Mouse (Mus musculus) CH12.LX (cell line): Measurements from ENCODE around the gene Emd. TPM values are rescaled to one million over a fixed set of nuclear protein-coding genes. Genes with fewer than 3 reads are reported as not detected.

Source experiments
- DNase-seq: peaks from one replicate; pipeline ENCODE4 v3.0.0-alpha.2; 2013; ENCODE audit errors: extremely low read depth
- H3K27ac ChIP-seq: 2 replicates; pipeline ENCODE4 v1.5.1; 2012; ENCODE audit warnings: low read depth, mild to moderate bottlenecking, control low read depth, moderate library complexity; ENCODE audit not compliant: insufficient read depth
- H3K27me3 ChIP-seq: replicated peaks from 2 replicates; pipeline ENCODE3; 2012; ENCODE audit warnings: inconsistent platforms
- H3K36me3 ChIP-seq, 2 experiments: replicated peaks in 1 of 2; 2 replicates each; pipeline versions ENCODE3 to v1.6.1; 2012; ENCODE audit warnings: inconsistent platforms in 1 of 2, low read length in 1 of 2, mild to moderate bottlenecking in 1 of 2, mixed read lengths in 1 of 2, moderate library complexity in 1 of 2; ENCODE audit not compliant: control insufficient read depth in 1 of 2, insufficient read depth in 1 of 2
- H3K4me1 ChIP-seq, 2 experiments: 2 replicates each; pipeline ENCODE4 v1.6.1; 2012; ENCODE audit warnings: inconsistent platforms in 1 of 2, moderate library complexity in 1 of 2; ENCODE audit not compliant: insufficient read depth in 2 of 2, control insufficient read depth in 1 of 2
- H3K4me2 ChIP-seq: 2 replicates; pipeline ENCODE4 v1.6.1; 2012; ENCODE audit warnings: low read depth, mild to moderate bottlenecking, control low read depth; ENCODE audit not compliant: poor library complexity, insufficient read depth, severe bottlenecking
- H3K4me3 ChIP-seq, 3 experiments: fragments of 150-350 bp in 1 of 3; sonication (generic) in 1 of 3; replicated peaks in 1 of 3; 2 replicates each; pipeline versions ENCODE3 to v1.5.1; 2011 to 2012; ENCODE audit warnings: low read depth in 2 of 3, low read length in 2 of 3, mild to moderate bottlenecking in 2 of 3, moderate library complexity in 2 of 3, control low read depth in 1 of 3, improper control_type of control experiment in 1 of 3, inconsistent platforms in 1 of 3, mixed read lengths in 1 of 3; ENCODE audit not compliant: poor library complexity in 1 of 3
- H3K79me2 ChIP-seq: replicated peaks from 2 replicates; pipeline ENCODE4 v1.6.1; 2012; ENCODE audit warnings: mild to moderate bottlenecking, moderate library complexity; ENCODE audit not compliant: control insufficient read depth, poor library complexity, insufficient read depth, severe bottlenecking; ENCODE audit errors: extremely low read depth
- H3K9ac ChIP-seq: 2 replicates; pipeline ENCODE4 v1.6.1; 2012; ENCODE audit warnings: low read depth, mild to moderate bottlenecking, control low read depth, moderate library complexity; ENCODE audit not compliant: insufficient read depth
- H3K9me3 ChIP-seq: replicated peaks from 2 replicates; pipeline ENCODE3; 2012; ENCODE audit warnings: low read length, inconsistent platforms, mixed read lengths
- BHLHE40 ChIP-seq: IDR thresholded peaks from 2 replicates; pipeline ENCODE4 v1.6.1; 2011; ENCODE audit warnings: mild to moderate bottlenecking, low read depth, low read length, improper control_type of control experiment
- CHD1 ChIP-seq: IDR thresholded peaks from 2 replicates; pipeline ENCODE4 v1.6.1; 2012; ENCODE audit warnings: low read depth, low read length, improper control_type of control experiment, inconsistent platforms
- CHD2 ChIP-seq: IDR thresholded peaks from 2 replicates; pipeline ENCODE4 v1.6.1; 2011; ENCODE audit warnings: low read length, improper control_type of control experiment
- CTCF ChIP-seq, 2 experiments: IDR thresholded peaks in 1 of 2; conservative IDR thresholded peaks in 1 of 2; 2 replicates each; pipeline ENCODE4 v1.5.1; 2011 to 2012; ENCODE audit warnings: low read depth in 2 of 2, low read length in 2 of 2, improper control_type of control experiment in 1 of 2, inconsistent platforms in 1 of 2, mild to moderate bottlenecking in 1 of 2, moderate library complexity in 1 of 2
- EP300 ChIP-seq: IDR thresholded peaks from 2 replicates; pipeline ENCODE4 v1.6.1; 2011; ENCODE audit warnings: low read length, improper control_type of control experiment
- ETS1 ChIP-seq: conservative IDR thresholded peaks from 2 replicates; pipeline ENCODE4 v1.6.1; 2012; ENCODE audit warnings: low read depth, mild to moderate bottlenecking, inconsistent platforms, low read length, improper control_type of control experiment, moderate library complexity
- GABPA ChIP-seq: IDR thresholded peaks from 2 replicates; pipeline ENCODE4 v1.6.1; 2012; ENCODE audit warnings: low read depth, low read length, improper control_type of control experiment, inconsistent platforms; ENCODE audit not compliant: insufficient replicate concordance
- HCFC1 ChIP-seq: IDR thresholded peaks from 2 replicates; pipeline ENCODE4 v1.6.1; 2012; ENCODE audit warnings: low read depth, mild to moderate bottlenecking, inconsistent platforms, low read length, improper control_type of control experiment
- JUN ChIP-seq: IDR thresholded peaks from 2 replicates; pipeline ENCODE4 v1.6.1; 2011; ENCODE audit warnings: low read depth, mild to moderate bottlenecking, low read length, improper control_type of control experiment, moderate library complexity; ENCODE audit not compliant: insufficient read depth
- JUND ChIP-seq: conservative IDR thresholded peaks from 2 replicates; pipeline ENCODE4 v1.6.1; 2011; ENCODE audit warnings: low read depth, low read length, improper control_type of control experiment
- KAT2A ChIP-seq: IDR thresholded peaks from 2 replicates; pipeline ENCODE4 v1.6.1; 2012; ENCODE audit warnings: low read length, improper control_type of control experiment, inconsistent platforms; ENCODE audit not compliant: insufficient replicate concordance
- MAFK ChIP-seq: IDR thresholded peaks from 2 replicates; pipeline ENCODE4 v1.6.1; 2011; ENCODE audit warnings: low read length, improper control_type of control experiment; ENCODE audit not compliant: insufficient replicate concordance
- MAX ChIP-seq: IDR thresholded peaks from 2 replicates; pipeline ENCODE4 v1.6.1; 2011; ENCODE audit warnings: low read length, improper control_type of control experiment
- MAZ ChIP-seq: IDR thresholded peaks from 2 replicates; pipeline ENCODE4 v1.6.1; 2012; ENCODE audit warnings: low read depth, mild to moderate bottlenecking, inconsistent platforms, low read length, improper control_type of control experiment, moderate library complexity
- MEF2A ChIP-seq: IDR thresholded peaks from 2 replicates; pipeline ENCODE4 v1.6.1; 2014; ENCODE audit warnings: low read depth, mild to moderate bottlenecking, inconsistent platforms, low read length, improper control_type of control experiment, borderline replicate concordance
- NELFE ChIP-seq: IDR thresholded peaks from 2 replicates; pipeline ENCODE4 v1.6.1; 2011; ENCODE audit warnings: low read depth, low read length, improper control_type of control experiment
- NRF1 ChIP-seq: IDR thresholded peaks from 2 replicates; pipeline ENCODE4 v1.6.1; 2014; ENCODE audit warnings: low read depth, mild to moderate bottlenecking, inconsistent platforms, low read length, improper control_type of control experiment, moderate library complexity
- PAX5 ChIP-seq: IDR thresholded peaks from 2 replicates; pipeline ENCODE4 v1.6.1; 2012; ENCODE audit warnings: low read length, inconsistent platforms, mixed read lengths
- POLR2A ChIP-seq: IDR thresholded peaks from 2 replicates; pipeline ENCODE4 v1.6.1; 2011; ENCODE audit warnings: low read depth, mild to moderate bottlenecking, improper control_type of control experiment, low read length
- POLR2AphosphoS2 ChIP-seq: IDR thresholded peaks from 2 replicates; pipeline ENCODE4 v1.6.1; 2011; ENCODE audit warnings: low read depth, low read length, improper control_type of control experiment
- RAD21 ChIP-seq: IDR thresholded peaks from 2 replicates; pipeline ENCODE4 v1.6.1; 2011; ENCODE audit warnings: low read depth, mild to moderate bottlenecking, low read length, improper control_type of control experiment, moderate library complexity
- RCOR1 ChIP-seq: conservative IDR thresholded peaks from 2 replicates; pipeline ENCODE4 v1.6.1; 2012; ENCODE audit warnings: low read depth, mild to moderate bottlenecking, inconsistent platforms, low read length, improper control_type of control experiment
- SIN3A ChIP-seq: IDR thresholded peaks from 2 replicates; pipeline ENCODE4 v1.6.1; 2012; ENCODE audit warnings: low read length, improper control_type of control experiment, inconsistent platforms
- SMC3 ChIP-seq: IDR thresholded peaks from 2 replicates; pipeline ENCODE4 v1.6.1; 2011; ENCODE audit warnings: low read depth, low read length, improper control_type of control experiment
- TCF12 ChIP-seq: IDR thresholded peaks from 2 replicates; pipeline ENCODE4 v1.6.1; 2014; ENCODE audit warnings: low read depth, mild to moderate bottlenecking, inconsistent platforms, low read length, improper control_type of control experiment
- UBTF ChIP-seq: IDR thresholded peaks from 2 replicates; pipeline ENCODE4 v1.6.1; 2012; ENCODE audit warnings: low read depth, mild to moderate bottlenecking, inconsistent platforms, low read length, improper control_type of control experiment, moderate library complexity
- USF1 ChIP-seq: IDR thresholded peaks from 2 replicates; pipeline ENCODE4 v1.6.1; 2014; ENCODE audit warnings: low read depth, mild to moderate bottlenecking, inconsistent platforms, low read length, improper control_type of control experiment
- USF2 ChIP-seq: conservative IDR thresholded peaks from 2 replicates; pipeline ENCODE4 v1.6.1; 2011; ENCODE audit warnings: low read depth, low read length, improper control_type of control experiment
- ZMIZ1 ChIP-seq: IDR thresholded peaks from 2 replicates; pipeline ENCODE4 v1.6.1; 2012; ENCODE audit warnings: low read depth, mild to moderate bottlenecking, inconsistent platforms, low read length, improper control_type of control experiment
- ZNF384 ChIP-seq: IDR thresholded peaks from 2 replicates; pipeline ENCODE4 v1.6.1; 2012; ENCODE audit warnings: low read depth, low read length, improper control_type of control experiment, inconsistent platforms
- dilution Hi-C: fragments of 300-500 bp; cut with MboI; formaldehyde crosslinking; loops from 2 replicates; pipeline ENCODE4 v1.14.3; 2020; ENCODE audit warnings: low sequenced_read_pairs; ENCODE audit not compliant: extremely low pct_unique_long_range_greater_than_20kb, extremely low pct_ligation_motif_present
- in situ Hi-C: fragments of 300-500 bp; cut with MboI; formaldehyde crosslinking; loops from 3 replicates; pipeline ENCODE4 v1.14.3; 2019; ENCODE audit warnings: low sequenced_read_pairs, low pct_ligation_motif_present, low pct_unique_long_range_greater_than_20kb, mixed read lengths
- polyA plus RNA-seq: library from polyadenylated mRNA; unstranded; fragments of >175 nt; gene quantifications from 2 replicates; pipeline ENCODE4 v1.2.1, GENCODE M21; 2012; ENCODE audit warnings: low read depth; ENCODE audit not compliant: insufficient read length
- total RNA-seq, 2 experiments: library from RNA; depleted of rRNA; stranded (reverse); fragments of 300-350 nt in 1 of 2; fragments of >200 nt in 1 of 2; gene quantifications; 2 replicates each; pipeline ENCODE4 v1.2.3; 2012 to 2014

Emd gene
- total and polyA plus RNA-seq, 3 experiments, result 65.4 to 132 (median 99.4) TPM

DNA sequence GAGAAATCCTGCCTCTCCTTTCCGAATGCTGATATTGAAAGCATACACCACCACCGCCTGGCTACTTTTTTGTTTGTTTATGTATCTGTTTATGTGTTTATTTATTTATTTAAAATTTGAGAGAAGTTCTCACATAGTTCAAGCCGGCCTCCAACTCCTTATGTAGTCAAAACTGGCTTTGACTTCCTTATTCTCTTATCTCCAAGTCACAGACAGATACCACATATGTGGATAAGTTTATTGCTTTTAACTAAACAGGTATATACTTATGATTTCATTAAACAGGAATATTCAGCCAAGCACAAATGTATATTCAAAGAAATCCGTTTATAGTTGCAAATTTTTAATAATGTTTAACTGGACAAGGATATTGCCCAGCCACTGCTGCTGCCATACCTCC is 38.9 kb downstream of the Emd start:
- H3K9ac ChIP-seq, result no peak overlapping the region
- H3K4me1 ChIP-seq, result peaks cover 0 to 5% of the 10 kb centered on the region in 2 experiments; a peak in 1 of 4 replicates
- H3K79me2 ChIP-seq, result no peaks in the 10 kb centered on the region; the same call in 1 of the 2 replicates
- TF ChIP-seq POLR2AphosphoS2 (no peak), MAZ (no peak), GABPA (no peak), USF2 (no peak)
- in situ Hi-C loops (no loop called here), dilution Hi-C loops (no loop called here)
- DNase-seq, result no peak
- H3K4me3 ChIP-seq, result no peak overlapping the region
- no peaks in the 10 kb centered on the region for H3K9me3 ChIP-seq
- no peak overlapping the region for H3K4me2 ChIP-seq
- H3K27ac ChIP-seq, result no peak overlapping the region
- no peaks in the 10 kb centered on the region for H3K27me3 ChIP-seq
- H3K36me3 ChIP-seq, result peaks cover 14 to 20% of the 10 kb centered on the region in 2 experiments

GRCm38 (mm10) chrX:74296538-74297448 is 42.3 kb downstream of the Emd start, which contains the start of gene Atp6ap1:
Gene Atp6ap1 (plus strand): TSS chrX:74297097.
- Histone ChIP-seq H3K79me2 (no peaks in the 10 kb centered on the region; the same call in 1 of the 2 replicates), H3K4me2 (peak within 1 kb of the TSS; percentile 82), H3K4me1 (peaks cover 0 to 16% of the 10 kb centered on the region in 2 experiments; a peak in 2 of 4 replicates), H3K36me3 (peaks cover 21 to 27% of the 10 kb centered on the region in 2 experiments), H3K27ac (peak within 1 kb of the TSS; percentile 44; the same call in 1 of the 2 replicates), H3K9ac (peak within 1 kb of the TSS; percentile 77), H3K27me3 (no peaks in the 10 kb centered on the region), H3K4me3 (peak within 1 kb of the TSS; percentile 65 to 100 (median 73)), H3K9me3 (no peaks in the 10 kb centered on the region)
- peak; percentile 93 for DNase-seq
- dilution Hi-C loops, result no loop called here
- in situ Hi-C loops, result no loop called here
- peak; percentile 76 for TF ChIP-seq NRF1
- peak; percentile 52; the same call in 1 of the 2 replicates for TF ChIP-seq HCFC1
- TF ChIP-seq GABPA, result no peak
- TF ChIP-seq NELFE, result peak; percentile 73
- no peak for TF ChIP-seq MAX
- 0 out of 2 replicates have a peak, but pooled peaks have one; percentile 5 for TF ChIP-seq MAZ
- TF ChIP-seq USF1, result peak; percentile 53
- TF ChIP-seq ZMIZ1, result peak; percentile 46; the same call in 1 of the 2 replicates
- TF ChIP-seq CHD2, result peak; percentile 77
- TF ChIP-seq ETS1, result no peak
- TF ChIP-seq MEF2A, result no peak; the same call in 1 of the 2 replicates
- no peak for TF ChIP-seq RAD21
- TF ChIP-seq PAX5, result no peak
- no peak for TF ChIP-seq JUN
- TF ChIP-seq ZNF384, result no peak
- no peak for TF ChIP-seq SMC3
- no peak for TF ChIP-seq CHD1
- no peak for TF ChIP-seq RCOR1
- peak; percentile 36; the same call in 1 of the 2 replicates for TF ChIP-seq SIN3A
- TF ChIP-seq MAFK, result no peak
- no peak for TF ChIP-seq UBTF
- peak; percentile 80 for TF ChIP-seq POLR2A
- TF ChIP-seq JUND, result no peak
- TF ChIP-seq BHLHE40, result no peak
- no peak for TF ChIP-seq CTCF (conservative IDR thresholded peaks at IDR 0.05 in 1 of 2, IDR thresholded peaks at IDR 0.05 in 1 of 2; ENCODE audit: low read depth in 2 of 2, low read length in 2 of 2)
- TF ChIP-seq EP300, result no peak
- TF ChIP-seq KAT2A, result 0 out of 2 replicates have a peak, but pooled peaks have one; percentile 9
- peak; percentile 64 for TF ChIP-seq TCF12
- no peak for TF ChIP-seq USF2
